Mouse (Mus musculus): ENCODE data around the gene Tfip11. TPM values are rescaled to one million over a fixed set of nuclear protein-coding genes. Genes with fewer than 3 reads are reported as not detected.
A peak's percentile ranks its signal among the peaks of the same experiment; 100 is the strongest.

The Tfip11 gene
- 12.0 and 13.1 TPM in 2 replicates for polyA plus RNA-seq (2015; fragmentation: Nextera tagmentation; extraction: Ambion mirVana)

DNA sequence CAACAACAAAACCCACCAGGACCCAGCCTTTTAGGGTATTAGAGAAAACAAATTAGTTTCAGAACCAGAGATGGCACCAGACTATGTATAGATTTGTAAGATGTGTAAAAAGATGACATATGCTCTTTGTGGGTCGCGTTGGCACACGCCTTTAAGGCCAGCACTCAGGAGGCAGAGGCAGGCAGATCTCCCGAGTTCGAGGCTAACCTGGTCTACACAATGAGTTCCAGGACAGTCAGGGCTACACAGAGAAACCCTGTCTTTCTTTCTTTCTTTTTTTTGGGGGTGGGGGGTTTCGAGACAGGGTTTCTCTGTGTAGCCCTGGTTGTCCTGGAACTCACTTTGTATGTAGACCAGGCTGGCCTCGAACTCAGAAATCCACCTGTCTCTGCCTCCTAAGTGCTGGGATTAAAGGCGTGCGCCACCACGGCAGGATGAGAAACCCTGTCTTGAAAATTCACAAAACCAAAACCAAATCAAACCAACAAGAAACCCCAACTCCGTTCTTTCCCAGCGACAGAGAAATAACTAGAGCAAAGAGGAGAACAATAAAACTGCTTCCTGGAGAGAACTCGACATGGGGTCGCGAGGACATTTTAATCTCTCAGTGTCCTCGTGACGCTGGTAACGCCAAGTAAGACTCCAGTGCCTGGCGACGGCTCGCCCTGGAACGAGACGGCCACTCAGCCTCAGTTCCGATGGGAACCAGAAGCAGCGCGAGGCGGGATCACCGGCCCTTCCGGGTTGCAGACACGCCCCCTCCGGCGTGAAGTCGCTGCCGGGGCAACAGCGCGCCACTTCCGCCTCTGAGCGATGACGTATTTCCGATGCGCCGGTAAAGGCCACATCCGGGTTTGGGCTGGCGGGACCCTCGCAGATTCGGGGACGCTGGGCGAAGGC is at the start of gene Tfip11:
Tfip11 (plus strand) TSS at position 813 of the 900 bp plus-strand sequence.
- Histone ChIP-seq H3K27me3 (no peaks in the 10 kb centered on the region), H3K4me1 (replicated peaks) (peaks cover 39% of the 10 kb centered on the region), H3K9me3 (replicated peaks) (no peaks in the 10 kb centered on the region), H3K4me2 (peak within 1 kb of the TSS; percentile 86), H3K4me3 (replicated peaks) (peak within 1 kb of the TSS; percentile 90), H3K27ac (replicated peaks) (peak within 1 kb of the TSS; percentile 83), H3K36me3 (replicated peaks) (peaks cover 33% of the 10 kb centered on the region), H3K9ac (peak within 1 kb of the TSS; percentile 67)
- peak; percentile 63 for ATAC-seq (ENCODE audit: insufficient read depth)
- WGBS (ENCODE audit: insufficient replicate concordance), result 4% methylated on average over 48 of the region's 48 CpGs

- H3K4me2 ChIP-seq, result peak overlapping the region; percentile 94
- no peaks in the 10 kb centered on the region for H3K36me3 ChIP-seq (replicated peaks)
- WGBS (ENCODE audit: insufficient replicate concordance), result 0% methylated on average over 24 of the region's 24 CpGs
- H3K4me1 ChIP-seq (replicated peaks), result peaks cover 77% of the 10 kb centered on the region
- peak overlapping the region; percentile 77 for H3K4me3 ChIP-seq (replicated peaks)
- H3K9ac ChIP-seq, result peak overlapping the region; percentile 85
- no peaks in the 10 kb centered on the region for H3K9me3 ChIP-seq (replicated peaks)
- H3K27ac ChIP-seq (replicated peaks), result peak overlapping the region; percentile 84
- peak; percentile 14; the same call in 1 of the 2 replicates for ATAC-seq (ENCODE audit: insufficient read depth)
- H3K27me3 ChIP-seq, result no peaks in the 10 kb centered on the region
These were observed 49.2 kb upstream of the Tfip11 start for GRCm38 (mm10) chr5:112276907-112277348.

DNA sequence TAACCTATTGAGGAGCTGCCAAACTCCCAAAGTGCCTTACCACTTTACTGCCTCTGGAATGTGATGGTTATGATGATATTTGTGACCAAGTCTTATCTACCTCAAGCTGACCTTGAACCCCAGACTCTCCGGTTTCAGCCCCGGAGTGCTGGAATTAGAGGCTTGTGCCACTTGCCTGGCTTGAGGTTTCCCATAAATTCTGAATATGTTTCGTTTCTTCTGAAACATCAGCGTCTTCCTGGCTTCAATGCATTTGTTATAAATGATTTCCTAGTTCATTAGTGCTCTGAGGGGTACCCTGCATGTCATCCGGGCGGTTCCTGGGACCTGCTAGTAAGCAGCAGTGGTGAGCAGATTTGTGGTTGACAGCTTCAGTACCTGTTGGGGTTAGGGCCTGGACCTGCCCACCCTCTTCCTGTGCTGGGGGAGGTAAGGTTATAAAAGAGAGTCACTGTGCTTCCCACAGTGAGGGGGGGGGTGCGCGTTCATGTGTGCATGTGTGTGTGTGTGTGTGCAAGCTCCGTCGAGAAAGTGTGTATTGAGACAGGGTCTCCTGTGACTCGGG is 48.2 kb upstream of the Tfip11 start:
- Histone ChIP-seq H3K4me2 (peak overlapping the region; percentile 94), H3K27me3 (no peaks in the 10 kb centered on the region), H3K4me1 (replicated peaks) (peaks cover 85% of the 10 kb centered on the region), H3K9ac (peak overlapping the region; percentile 85; the same call in 1 of the 2 replicates), H3K9me3 (replicated peaks) (no peaks in the 10 kb centered on the region), H3K4me3 (replicated peaks) (peak overlapping the region; percentile 77), H3K27ac (replicated peaks) (peak overlapping the region; percentile 84; the same call in 1 of the 2 replicates), H3K36me3 (replicated peaks) (no peaks in the 10 kb centered on the region)
- ATAC-seq (ENCODE audit: insufficient read depth), result no peak
- 52% methylated on average over 11 of the region's 11 CpGs for WGBS (ENCODE audit: insufficient replicate concordance)

- Histone ChIP-seq H3K9ac (0 out of 2 replicates have a peak overlapping the region, but pooled peaks have one; percentile 10), H3K4me2 (peak overlapping the region; percentile 94), H3K27ac (replicated peaks) (peak overlapping the region; percentile 74), H3K27me3 (no peaks in the 10 kb centered on the region), H3K9me3 (replicated peaks) (no peaks in the 10 kb centered on the region), H3K4me1 (replicated peaks) (peaks cover 93% of the 10 kb centered on the region), H3K36me3 (replicated peaks) (no peaks in the 10 kb centered on the region; the same call in 1 of the 2 replicates), H3K4me3 (replicated peaks) (no peak overlapping the region)
- WGBS (ENCODE audit: insufficient replicate concordance), result 36% methylated on average over 17 of the region's 17 CpGs
- no peak for ATAC-seq (ENCODE audit: insufficient read depth)
These were observed 46.8 kb upstream of the Tfip11 start for GRCm38 (mm10) chr5:112279181-112280021.

- Histone ChIP-seq H3K9me3 (replicated peaks) (no peaks in the 10 kb centered on the region), H3K4me1 (replicated peaks) (peaks cover 98% of the 10 kb centered on the region), H3K4me2 (peak overlapping the region; percentile 94), H3K27ac (replicated peaks) (peak overlapping the region; percentile 74), H3K9ac (no peak overlapping the region), H3K27me3 (no peaks in the 10 kb centered on the region), H3K36me3 (replicated peaks) (no peaks in the 10 kb centered on the region; the same call in 1 of the 2 replicates), H3K4me3 (replicated peaks) (no peak overlapping the region)
- ATAC-seq (ENCODE audit: insufficient read depth), result no peak
- 31% methylated on average over 7 of the region's 7 CpGs for WGBS (ENCODE audit: insufficient replicate concordance)
These were observed 46.0 kb upstream of the Tfip11 start for GRCm38 (mm10) chr5:112280151-112280550.

- 0 out of 2 replicates have a peak overlapping the region, but pooled peaks have one; percentile 3 for H3K9ac ChIP-seq
These were observed 45.1 kb upstream of the Tfip11 start for GRCm38 (mm10) chr5:112280863-112281660.

DNA sequence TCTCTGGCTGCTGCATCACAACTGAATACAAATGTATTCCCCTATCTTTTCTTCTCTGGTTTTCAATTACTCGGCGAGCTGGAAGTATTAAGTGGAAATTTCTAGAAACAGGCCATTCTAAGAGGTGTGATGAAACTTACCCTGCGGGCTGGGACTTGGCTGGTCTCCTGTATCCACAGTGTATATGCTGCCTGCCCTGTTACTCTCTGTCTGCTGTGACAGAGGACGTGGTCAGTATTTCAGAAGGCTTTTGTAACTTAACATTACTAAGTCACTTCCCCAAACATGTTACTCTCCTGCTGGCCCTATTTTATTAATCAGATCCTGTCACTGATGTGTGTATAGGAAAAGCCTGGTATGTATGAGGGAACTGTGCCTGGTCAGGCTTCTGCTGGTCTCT is 44.5 kb upstream of the Tfip11 start:
- Histone ChIP-seq H3K4me3 (replicated peaks) (no peak overlapping the region), H3K4me1 (replicated peaks) (peaks cover 98% of the 10 kb centered on the region), H3K27me3 (no peaks in the 10 kb centered on the region), H3K27ac (replicated peaks) (peak overlapping the region; percentile 66), H3K9ac (0 out of 2 replicates have a peak overlapping the region, but pooled peaks have one; percentile 3), H3K9me3 (replicated peaks) (no peaks in the 10 kb centered on the region), H3K36me3 (replicated peaks) (peaks cover 3% of the 10 kb centered on the region), H3K4me2 (peak overlapping the region; percentile 37; the same call in 1 of the 2 replicates)
- 53% methylated on average over 4 of the region's 4 CpGs for WGBS (ENCODE audit: insufficient replicate concordance)
- ATAC-seq (ENCODE audit: insufficient read depth), result no peak

More at GRCm38 (mm10) chr5:112280863-112281660, 45.1 kb upstream of the Tfip11 start:
- WGBS (ENCODE audit: insufficient replicate concordance), result 59% methylated on average over 15 of the region's 15 CpGs
- no peaks in the 10 kb centered on the region for H3K9me3 ChIP-seq (replicated peaks)
- H3K4me3 ChIP-seq (replicated peaks), result no peak overlapping the region
- peak overlapping the region; percentile 94 for H3K4me2 ChIP-seq
- H3K27me3 ChIP-seq, result no peaks in the 10 kb centered on the region
- ATAC-seq (ENCODE audit: insufficient read depth), result no peak
- H3K27ac ChIP-seq (replicated peaks), result peak overlapping the region; percentile 74
- H3K4me1 ChIP-seq (replicated peaks), result peaks cover 97% of the 10 kb centered on the region
- H3K36me3 ChIP-seq (replicated peaks), result peaks cover 1% of the 10 kb centered on the region

GRCm38 (mm10) chr5:112282123-112282779 is 43.9 kb upstream of the Tfip11 start:
- Histone ChIP-seq H3K4me3 (replicated peaks) (no peak overlapping the region), H3K27ac (replicated peaks) (peak overlapping the region; percentile 66), H3K9me3 (replicated peaks) (no peaks in the 10 kb centered on the region), H3K9ac (no peak overlapping the region), H3K4me2 (peak overlapping the region; percentile 37), H3K4me1 (replicated peaks) (peaks cover 98% of the 10 kb centered on the region), H3K27me3 (no peaks in the 10 kb centered on the region), H3K36me3 (replicated peaks) (peaks cover 3% of the 10 kb centered on the region)
- WGBS (ENCODE audit: insufficient replicate concordance), result 46% methylated on average over 6 of the region's 6 CpGs
- no peak for ATAC-seq (ENCODE audit: insufficient read depth)

DNA sequence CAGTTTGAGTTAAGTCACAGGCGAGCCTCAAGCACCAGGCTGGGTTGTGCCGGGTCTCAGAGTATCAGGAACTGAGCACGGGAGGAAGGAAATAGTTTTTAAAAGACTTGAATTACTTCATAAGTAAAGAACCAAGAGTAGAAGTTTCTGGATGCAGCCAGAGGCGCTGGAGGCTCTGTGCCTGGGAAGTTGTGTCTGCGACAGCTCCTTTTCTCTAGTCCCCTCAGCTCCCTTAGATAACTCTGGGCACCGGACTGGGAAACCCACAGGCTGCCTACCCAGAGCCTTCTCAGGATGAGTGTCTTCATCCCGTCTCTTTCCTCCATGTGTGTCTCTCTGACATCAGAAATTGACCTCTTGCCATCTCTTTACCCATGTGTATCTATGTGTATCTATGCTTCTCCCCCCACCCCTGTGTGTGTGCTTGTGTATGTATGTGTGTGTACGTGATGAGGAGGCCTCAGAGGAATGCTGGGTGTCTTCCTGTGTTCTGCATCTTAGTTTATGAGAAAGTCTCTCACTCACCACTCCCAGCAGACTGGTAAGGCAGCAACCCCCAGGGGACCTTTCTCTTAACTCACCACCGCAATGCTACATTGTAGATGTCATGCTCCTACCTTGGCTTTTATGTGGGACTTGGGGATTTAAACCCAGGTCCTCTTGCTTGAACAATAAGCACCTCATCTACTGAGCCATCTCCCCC is 43.2 kb upstream of the Tfip11 start:
- ATAC-seq (ENCODE audit: insufficient read depth), result no peak
- H3K27ac ChIP-seq (replicated peaks), result peak overlapping the region; percentile 66
- H3K27me3 ChIP-seq, result no peaks in the 10 kb centered on the region
- H3K4me3 ChIP-seq (replicated peaks), result no peak overlapping the region
- H3K9ac ChIP-seq, result no peak overlapping the region
- peaks cover 98% of the 10 kb centered on the region for H3K4me1 ChIP-seq (replicated peaks)
- WGBS (ENCODE audit: insufficient replicate concordance), result 27% methylated on average over 9 of the region's 9 CpGs
- H3K9me3 ChIP-seq (replicated peaks), result no peaks in the 10 kb centered on the region
- H3K36me3 ChIP-seq (replicated peaks), result peaks cover 3% of the 10 kb centered on the region
- peak overlapping the region; percentile 37 for H3K4me2 ChIP-seq

Data from liver, embryonic 15.5 days (tissue).